Mouse (Mus musculus) liver, embryonic 11.5 days (tissue): ENCODE data around the gene Usp18. TPM values are rescaled to one million over a fixed set of nuclear protein-coding genes. Genes with fewer than 3 reads are reported as not detected.
A peak's percentile ranks its signal among the peaks of the same experiment; 100 is the strongest.

Source experiments
- ATAC-seq: fragments of 200-750 bp; cut with Nextera tagmentation; replicated peaks from 2 replicates; pipeline ENCODE4 v1.8.0; 2017; ENCODE audit warnings: moderate number of reproducible peaks, mild to moderate bottlenecking, moderate TSS enrichment, moderate library complexity; ENCODE audit not compliant: low FRiP score
- DNase-seq: peaks from one replicate; pipeline ENCODE4 v3.0.0-alpha.2; 2017; ENCODE audit warnings: low spot score
- H3K27ac ChIP-seq: fragments of 300-500 bp; sonication (generic); 2 replicates; pipeline ENCODE4 v1.5.1; 2014; ENCODE audit warnings: mild to moderate bottlenecking, low read depth, low read length, control low read depth
- H3K27me3 ChIP-seq: fragments of 300-500 bp; sonication (generic); replicated peaks from 2 replicates; pipeline ENCODE4 v1.6.1; 2014; ENCODE audit warnings: low read length, mixed read lengths; ENCODE audit not compliant: control insufficient read depth, insufficient read depth
- H3K36me3 ChIP-seq: fragments of 300-500 bp; sonication (generic); 2 replicates; pipeline ENCODE4 v1.6.1; 2014; ENCODE audit warnings: mild to moderate bottlenecking, low read length, moderate library complexity, mixed read lengths; ENCODE audit not compliant: control insufficient read depth, insufficient read depth
- H3K4me1 ChIP-seq: fragments of 300-500 bp; sonication (generic); replicated peaks from 2 replicates; pipeline ENCODE4 v1.6.1; 2014; ENCODE audit warnings: low read length, mixed read lengths; ENCODE audit not compliant: control insufficient read depth, insufficient read depth
- H3K4me2 ChIP-seq: fragments of 300-500 bp; sonication (generic); 2 replicates; pipeline ENCODE4 v1.6.1; 2014; ENCODE audit warnings: mild to moderate bottlenecking, control low read depth, moderate library complexity
- H3K4me3 ChIP-seq: fragments of 300-500 bp; sonication (generic); 2 replicates; pipeline ENCODE4 v1.5.1; 2014; ENCODE audit warnings: low read depth, low read length, control low read depth
- H3K9ac ChIP-seq: fragments of 300-500 bp; sonication (generic); 2 replicates; pipeline ENCODE4 v1.6.1; 2014; ENCODE audit warnings: low read depth, low read length, control low read depth
- H3K9me3 ChIP-seq: fragments of 300-500 bp; sonication (generic); 2 replicates; pipeline ENCODE4 v1.6.1; 2016; ENCODE audit warnings: low read length, inconsistent platforms, mixed read lengths; ENCODE audit not compliant: control insufficient read depth
- WGBS: fragments of 180-500 bp; shearing (Covaris S2); extraction: QIAGEN DNeasy Blood & Tissue Kit; methylation state at CpG from one replicate; pipeline ENCODE4 v1.1.7; 2014; 5-methylcytosine and 5-hydroxymethylcytosine counted together
- polyA plus RNA-seq: library from polyadenylated mRNA; unstranded; fragments of >200 nt; fragmentation: Nextera tagmentation; extraction: Ambion mirVana; gene quantifications from 2 replicates; pipeline ENCODE4 v1.2.1, GENCODE M21; 2014

The Usp18 gene
- polyA plus RNA-seq, 1 experiment from 2014 or later, result 3.6 TPM

DNA sequence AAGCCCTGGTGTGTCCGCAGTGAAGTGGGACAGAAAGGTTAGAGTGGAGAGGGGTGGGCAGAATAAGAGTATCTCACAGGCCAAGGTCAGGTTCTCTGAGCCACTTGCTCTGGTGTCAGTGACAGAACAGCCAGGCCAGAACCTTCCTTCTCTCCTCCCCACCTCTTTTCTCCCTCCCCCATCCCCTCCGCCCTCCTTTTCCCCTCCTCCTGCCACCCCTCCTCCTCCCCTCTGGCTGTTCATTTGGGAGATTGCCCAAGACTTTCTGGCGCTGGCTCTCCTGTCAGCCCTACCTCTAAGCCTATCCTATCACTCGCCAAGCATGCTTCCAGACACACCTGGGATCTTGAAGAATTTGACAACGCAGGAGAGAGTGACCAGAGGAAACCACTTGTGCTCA is 34.0 kb upstream of the Usp18 start:
- Histone ChIP-seq H3K27me3 (peaks cover 20% of the 10 kb centered on the region), H3K4me1 (peaks cover 25% of the 10 kb centered on the region; the same call in 1 of the 2 replicates), H3K9ac (no peak overlapping the region), H3K4me2 (peak overlapping the region; percentile 73), H3K36me3 (no peaks in the 10 kb centered on the region), H3K4me3 (peak overlapping the region; percentile 43), H3K27ac (no peak overlapping the region), H3K9me3 (no peaks in the 10 kb centered on the region)
- 6% methylated on average over 5 of the region's 5 CpGs for WGBS
- DNase-seq (no peak), ATAC-seq (no peak)

DNA sequence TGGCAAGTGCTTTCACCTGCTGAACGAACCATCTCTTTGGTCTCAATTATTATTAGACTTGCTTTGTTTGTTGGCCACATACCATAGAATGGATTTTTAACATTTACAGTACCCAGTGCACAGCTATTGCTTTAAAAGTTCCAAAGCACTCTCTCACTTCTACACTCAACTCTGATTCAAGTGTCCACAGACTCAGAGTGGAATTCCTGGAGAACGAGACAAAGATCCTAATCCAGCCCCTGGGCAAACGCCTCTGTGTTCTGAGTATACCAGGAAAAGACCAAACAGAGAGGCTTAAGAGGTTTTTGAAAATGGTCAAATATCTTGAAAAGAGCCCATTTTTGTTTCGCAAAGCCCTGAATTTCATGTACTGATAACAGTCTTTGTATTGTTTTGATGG is 32.7 kb upstream of the Usp18 start:
- Histone ChIP-seq H3K27ac (no peak overlapping the region), H3K36me3 (no peaks in the 10 kb centered on the region), H3K9me3 (no peaks in the 10 kb centered on the region), H3K27me3 (peaks cover 20% of the 10 kb centered on the region), H3K4me1 (peaks cover 26% of the 10 kb centered on the region; the same call in 1 of the 2 replicates), H3K4me3 (no peak overlapping the region), H3K9ac (no peak overlapping the region), H3K4me2 (no peak overlapping the region)
- DNase-seq, result no peak
- no peak for ATAC-seq
- WGBS, result 80% methylated on average over 4 of the region's 4 CpGs

DNA sequence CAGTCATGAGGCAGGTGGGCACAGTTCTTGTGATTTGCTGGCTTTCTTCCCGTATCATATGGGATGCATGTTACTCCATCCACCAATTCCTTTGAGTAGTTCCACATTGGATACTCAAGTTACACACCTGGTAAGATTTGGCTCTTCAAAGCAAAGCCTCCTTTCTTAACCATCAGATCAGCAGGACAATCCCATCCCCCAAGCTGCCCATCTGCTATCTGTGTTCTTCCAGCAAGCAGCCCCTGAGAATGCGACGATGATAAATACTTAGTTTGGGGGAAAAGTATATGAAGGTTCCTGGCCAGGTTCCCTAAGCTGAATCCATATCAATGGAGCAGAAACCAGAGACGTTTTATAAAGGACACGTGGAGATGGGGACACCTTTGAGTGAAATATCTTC is 31.5 kb upstream of the Usp18 start:
- WGBS, result 52% methylated on average over 5 of the region's 5 CpGs
- peaks cover 20% of the 10 kb centered on the region for H3K27me3 ChIP-seq
- no peak overlapping the region for H3K9ac ChIP-seq
- no peak overlapping the region for H3K27ac ChIP-seq
- no peak overlapping the region; the same call in 1 of the 2 replicates for H3K4me2 ChIP-seq
- no peak for DNase-seq
- no peak for ATAC-seq
- no peaks in the 10 kb centered on the region for H3K36me3 ChIP-seq
- peaks cover 26% of the 10 kb centered on the region; the same call in 1 of the 2 replicates for H3K4me1 ChIP-seq
- no peaks in the 10 kb centered on the region for H3K9me3 ChIP-seq
- H3K4me3 ChIP-seq, result no peak overlapping the region

DNA sequence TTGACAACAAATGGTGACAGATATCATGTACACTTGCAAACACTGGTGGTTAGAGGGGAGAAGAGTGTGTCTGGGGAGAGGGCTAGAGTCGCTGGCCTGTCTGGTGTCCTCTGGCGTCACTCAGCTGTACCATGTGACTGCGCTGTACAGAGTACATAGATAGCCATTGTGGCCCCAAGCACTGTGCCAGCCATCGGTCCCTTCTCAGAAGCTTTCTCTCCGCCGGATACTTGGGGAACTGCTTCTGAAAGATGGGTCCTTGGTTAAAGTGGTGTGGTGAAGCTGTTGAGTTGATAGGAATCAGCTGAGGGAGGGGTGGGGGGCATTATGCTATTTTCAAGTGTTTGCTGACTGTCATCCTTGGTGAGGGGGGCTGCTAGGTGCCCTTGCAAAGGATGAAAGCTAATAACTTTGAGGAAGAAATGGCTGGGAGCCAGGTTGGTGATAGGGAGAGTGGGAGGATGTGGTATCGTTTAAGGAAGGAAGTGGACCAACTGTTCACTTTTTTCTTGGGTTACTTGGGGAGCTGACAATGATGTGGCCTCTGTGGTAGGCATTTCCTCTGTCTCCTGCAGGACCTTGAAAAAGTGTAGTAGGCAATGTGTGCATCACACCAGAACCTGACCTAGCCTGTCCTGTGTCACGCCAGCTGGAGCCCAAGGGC is 30.9 kb upstream of the Usp18 start:
- no peak overlapping the region for H3K9ac ChIP-seq
- no peak overlapping the region for H3K4me3 ChIP-seq
- DNase-seq (no peak), ATAC-seq (peak; percentile 30)
- H3K27me3 ChIP-seq, result peaks cover 20% of the 10 kb centered on the region
- WGBS, result 49% methylated on average over 8 of the region's 8 CpGs
- H3K36me3 ChIP-seq, result no peaks in the 10 kb centered on the region
- H3K4me1 ChIP-seq, result peaks cover 26% of the 10 kb centered on the region; the same call in 1 of the 2 replicates
- no peak overlapping the region; the same call in 1 of the 2 replicates for H3K4me2 ChIP-seq
- no peaks in the 10 kb centered on the region for H3K9me3 ChIP-seq
- H3K27ac ChIP-seq, result no peak overlapping the region

DNA sequence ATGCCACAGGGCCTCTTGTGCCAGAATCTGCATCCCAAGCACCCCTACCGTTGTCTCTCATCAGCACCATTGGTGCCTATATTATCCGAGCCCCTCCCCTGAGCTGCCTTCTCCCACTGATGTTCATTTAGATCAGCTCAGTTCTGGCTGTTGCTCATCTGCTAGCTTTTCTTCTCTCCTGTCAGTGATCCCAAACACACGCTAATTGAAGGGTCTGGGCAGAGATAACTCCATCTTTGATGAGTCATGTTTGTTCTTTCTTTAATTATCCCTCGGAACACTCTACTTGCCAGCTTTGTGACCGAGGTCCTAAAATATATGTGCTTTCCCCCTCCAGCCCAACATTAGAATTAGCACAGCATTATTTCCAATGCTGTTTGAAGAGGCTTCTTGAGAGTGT is 30.4 kb upstream of the Usp18 start:
- no peak for DNase-seq
- Histone ChIP-seq H3K4me1 (peaks cover 23% of the 10 kb centered on the region; the same call in 1 of the 2 replicates), H3K27me3 (peaks cover 16% of the 10 kb centered on the region), H3K9me3 (no peaks in the 10 kb centered on the region), H3K36me3 (no peaks in the 10 kb centered on the region), H3K27ac (no peak overlapping the region), H3K4me3 (no peak overlapping the region), H3K9ac (no peak overlapping the region), H3K4me2 (no peak overlapping the region)
- ATAC-seq, result no peak
- WGBS, result 37% methylated on average over 5 of the region's 5 CpGs

DNA sequence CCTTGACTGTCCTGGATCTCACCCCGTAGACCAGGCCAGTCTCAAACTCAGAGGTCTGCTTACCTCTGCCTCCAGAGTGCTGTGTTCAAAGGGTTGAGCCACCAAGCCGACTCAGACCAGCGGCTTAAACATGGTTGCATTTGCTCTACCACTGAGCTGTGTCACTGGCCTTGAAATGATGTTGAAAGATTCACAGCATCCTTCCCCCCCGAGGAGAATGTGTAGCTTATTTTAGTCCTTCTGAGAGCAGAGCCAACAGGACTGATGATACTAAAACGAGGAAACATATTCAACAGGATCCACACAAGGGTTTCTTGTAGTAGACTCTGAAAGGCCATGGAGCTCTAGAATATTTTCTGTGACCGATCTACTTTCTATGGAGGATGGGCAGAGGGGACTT is 29.8 kb upstream of the Usp18 start:
- no peak overlapping the region for H3K4me3 ChIP-seq
- no peak for DNase-seq
- H3K27me3 ChIP-seq, result peaks cover 10% of the 10 kb centered on the region
- no peaks in the 10 kb centered on the region for H3K9me3 ChIP-seq
- no peak overlapping the region for H3K27ac ChIP-seq
- ATAC-seq, result no peak
- peaks cover 18% of the 10 kb centered on the region; the same call in 1 of the 2 replicates for H3K4me1 ChIP-seq
- WGBS, result 75% methylated on average over 6 of the region's 6 CpGs
- H3K4me2 ChIP-seq, result no peak overlapping the region
- H3K9ac ChIP-seq, result no peak overlapping the region
- H3K36me3 ChIP-seq, result no peaks in the 10 kb centered on the region

DNA sequence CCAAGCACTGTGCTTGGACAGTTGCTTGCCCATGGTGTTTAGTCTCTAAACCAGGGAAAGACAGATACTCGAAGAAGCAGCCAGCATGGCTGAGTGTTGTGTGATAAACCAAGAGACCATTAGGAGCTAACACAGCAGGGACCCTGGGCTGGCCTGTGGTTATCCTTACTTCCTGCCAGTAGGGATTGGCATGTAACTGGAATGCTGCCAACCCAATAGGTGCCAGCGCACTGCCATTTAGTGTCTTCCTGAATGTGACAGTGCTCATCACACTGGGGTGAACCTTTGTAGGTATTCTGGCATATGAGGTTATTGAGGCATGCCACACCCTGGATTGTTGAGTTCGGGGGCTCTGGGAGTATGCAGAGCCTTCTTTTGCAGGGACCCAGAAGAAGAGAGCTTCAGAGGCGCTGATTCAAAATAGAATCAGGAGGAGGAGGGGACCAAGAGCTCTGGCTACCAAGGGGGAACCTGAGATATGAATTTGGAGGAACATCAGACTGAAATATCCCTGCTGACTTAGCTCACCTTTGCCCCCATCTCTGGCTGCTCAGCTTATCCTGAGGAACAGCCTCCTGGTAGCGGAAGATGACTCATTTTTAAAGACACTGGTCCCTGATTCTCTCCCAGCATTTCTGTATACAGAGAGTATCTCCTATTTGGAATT is 29.0 kb upstream of the Usp18 start:
- ATAC-seq, result no peak
- WGBS, result 68% methylated on average over 5 of the region's 5 CpGs
- no peak for DNase-seq

DNA sequence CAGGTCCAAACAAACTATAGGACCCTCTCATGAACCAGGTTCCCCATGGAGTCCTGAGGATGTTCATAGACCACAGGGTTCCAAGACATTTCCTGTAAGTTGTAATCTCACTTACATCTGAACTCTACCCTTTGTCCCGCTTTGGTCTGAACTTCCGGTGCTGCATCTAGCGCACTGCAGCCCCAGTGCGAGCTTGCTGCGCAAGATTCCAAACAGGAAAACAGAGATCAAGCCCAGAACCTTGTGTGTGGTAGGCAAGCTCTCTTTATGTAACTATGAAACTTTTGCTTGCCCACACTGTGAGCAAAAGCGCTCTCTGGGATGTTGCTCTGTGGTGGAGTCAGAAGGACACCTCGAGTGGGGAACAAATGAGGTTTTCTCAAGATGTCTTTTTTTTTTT is 27.7 kb upstream of the Usp18 start:
- no peak overlapping the region for H3K4me2 ChIP-seq
- H3K4me3 ChIP-seq, result no peak overlapping the region
- 59% methylated on average over 7 of the region's 7 CpGs for WGBS
- H3K27me3 ChIP-seq, result no peaks in the 10 kb centered on the region
- H3K27ac ChIP-seq, result no peak overlapping the region
- no peak for ATAC-seq
- no peaks in the 10 kb centered on the region for H3K9me3 ChIP-seq
- H3K4me1 ChIP-seq, result peaks cover 14% of the 10 kb centered on the region; the same call in 1 of the 2 replicates
- no peak for DNase-seq
- no peak overlapping the region for H3K9ac ChIP-seq
- H3K36me3 ChIP-seq, result no peaks in the 10 kb centered on the region

More for the DNA sequence above, 29.0 kb upstream of the Usp18 start:
- Histone ChIP-seq H3K27ac (no peak overlapping the region), H3K36me3 (no peaks in the 10 kb centered on the region), H3K9me3 (no peaks in the 10 kb centered on the region), H3K4me1 (peaks cover 14% of the 10 kb centered on the region; the same call in 1 of the 2 replicates), H3K4me2 (no peak overlapping the region), H3K9ac (no peak overlapping the region), H3K4me3 (no peak overlapping the region), H3K27me3 (peaks cover 2% of the 10 kb centered on the region)

DNA sequence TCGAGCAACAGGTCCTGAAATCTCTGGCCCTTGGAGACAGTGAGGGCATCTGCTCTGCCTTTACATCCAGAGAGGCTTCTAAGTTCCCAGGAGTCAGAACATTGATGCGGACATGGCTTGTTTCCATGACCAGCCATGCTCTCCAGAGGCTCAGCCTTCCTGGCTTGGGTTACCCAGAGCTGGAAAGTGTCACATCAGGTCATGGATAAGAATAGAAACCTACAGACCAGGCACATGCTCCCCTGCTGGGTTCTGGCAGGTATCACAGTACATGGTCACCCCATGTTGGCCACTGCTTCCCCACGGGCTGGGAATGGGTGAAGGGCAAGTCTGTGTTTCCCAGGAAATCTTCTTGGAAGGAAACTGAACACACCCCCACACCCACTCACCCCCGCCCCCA is 26.3 kb upstream of the Usp18 start:
- ATAC-seq, result no peak
- Histone ChIP-seq H3K36me3 (no peaks in the 10 kb centered on the region), H3K4me1 (peaks cover 14% of the 10 kb centered on the region), H3K9ac (no peak overlapping the region), H3K4me2 (no peak overlapping the region), H3K9me3 (no peaks in the 10 kb centered on the region), H3K27ac (no peak overlapping the region), H3K27me3 (no peaks in the 10 kb centered on the region), H3K4me3 (no peak overlapping the region)
- DNase-seq, result no peak
- 67% methylated on average over 4 of the region's 4 CpGs for WGBS
